Mouse (Mus musculus) G1E (cell line): ENCODE results near the gene Mas1.

Experiments used
- CTCF ChIP-seq: IDR thresholded peaks from 2 replicates; pipeline ENCODE4 v1.5.1; 2012; ENCODE audit warnings: low read depth, low read length, inconsistent platforms, mixed read lengths
- GATA1 ChIP-seq: IDR thresholded peaks from 2 replicates; pipeline ENCODE4 v1.6.1; 2012; ENCODE audit warnings: borderline replicate concordance, low read length, inconsistent platforms, mixed read lengths
- POLR2AphosphoS5 ChIP-seq: IDR thresholded peaks from 2 replicates; pipeline ENCODE4 v1.6.1; 2012; ENCODE audit warnings: low read depth, low read length, inconsistent platforms; ENCODE audit not compliant: insufficient replicate concordance

- TF ChIP-seq CTCF (no peak), POLR2AphosphoS5 (no peak), GATA1 (no peak)
Measured at GRCm38 (mm10) chr17:12865407-12865806, 2.5 kb downstream of the Mas1 start.
